Mouse (Mus musculus) embryo, embryonic 9.5 days (tissue): ENCODE data around the gene Crat.
A peak's percentile ranks its signal among the peaks of the same experiment; 100 is the strongest.

Experiments
- DNase-seq: peaks from one replicate; pipeline ENCODE4 v3.0.0-alpha.2; 2017; ENCODE audit errors: extremely low spot score

The Crat gene

GRCm38 (mm10) chr2:30366203-30366602 is 49.4 kb downstream of the Crat start:
- DNase-seq, result no peak

GRCm38 (mm10) chr2:30365281-30366069 is 50.1 kb downstream of the Crat start:
- no peak for DNase-seq

- peak; percentile 99 for DNase-seq
These were observed 51.6 kb downstream of the Crat start, which contains the start of gene Miga2 for GRCm38 (mm10) chr2:30363773-30364650. Miga2 (plus strand) TSS chr2:30364233.

- DNase-seq, result no peak
These were observed 52.7 kb downstream of the Crat start for GRCm38 (mm10) chr2:30362865-30363264.

- DNase-seq, result no peak
These were observed 55.0 kb downstream of the Crat start for GRCm38 (mm10) chr2:30360626-30361025.

- DNase-seq, result peak; percentile 85
These were observed 56.8 kb downstream of the Crat start, which contains the start of gene Sh3glb2 for GRCm38 (mm10) chr2:30358533-30359531. Sh3glb2 (minus strand) TSS chr2:30359337.

- DNase-seq, result peak; percentile 37
These were observed 57.8 kb downstream of the Crat start for GRCm38 (mm10) chr2:30357552-30358510.

GRCm38 (mm10) chr2:30356906-30357305 is 58.7 kb downstream of the Crat start:
- DNase-seq, result no peak

- no peak for DNase-seq
These were observed 59.3 kb downstream of the Crat start for GRCm38 (mm10) chr2:30356266-30356665.

- no peak for DNase-seq
These were observed 59.8 kb downstream of the Crat start for GRCm38 (mm10) chr2:30355861-30356260.

- DNase-seq, result no peak
These were observed 64.5 kb downstream of the Crat start for GRCm38 (mm10) chr2:30351149-30351548.
